Mouse (Mus musculus) urinary bladder, postnatal 14 days (tissue): ENCODE data around the gene Zfp598.
A peak's percentile ranks its signal among the peaks of the same experiment; 100 is the strongest.

Source experiments
- DNase-seq: peaks from one replicate; pipeline ENCODE4 v3.0.0; 2021; ENCODE audit warnings: low spot score

Gene Zfp598

DNA sequence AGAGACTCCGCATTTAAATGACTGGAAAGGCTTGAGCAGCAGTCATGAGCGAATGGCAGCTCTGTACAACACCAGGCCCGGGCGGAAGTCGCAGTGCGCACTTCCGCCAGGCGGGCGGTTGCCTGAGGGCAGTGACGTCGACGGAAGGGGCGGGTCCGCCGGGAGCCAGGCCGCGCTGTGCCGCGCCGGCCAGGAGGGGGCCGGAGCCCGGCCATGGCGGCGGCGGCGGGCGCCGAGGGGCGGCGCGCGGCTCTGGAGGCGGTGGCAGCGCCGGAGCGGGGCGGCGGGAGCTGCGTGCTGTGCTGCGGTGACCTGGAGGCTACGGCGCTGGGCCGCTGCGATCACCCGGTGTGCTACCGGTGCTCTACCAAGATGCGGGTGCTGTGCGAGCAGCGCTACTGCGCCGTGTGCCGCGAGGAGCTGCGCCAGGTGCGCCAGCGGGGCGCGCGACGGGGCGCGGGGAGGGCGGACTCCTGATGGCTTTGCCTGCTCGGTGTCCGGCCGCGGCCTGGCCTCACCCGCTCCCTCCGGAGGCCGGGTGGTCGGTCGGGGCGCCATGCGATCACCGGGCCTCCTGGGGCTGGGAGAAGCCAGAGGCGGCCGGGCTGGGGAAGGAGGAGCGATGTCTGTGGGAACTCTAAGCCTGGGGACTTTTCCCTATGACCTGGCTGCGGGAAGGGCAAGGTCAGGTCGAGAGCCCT is at the start of gene Zfp598:
Gene Zfp598, plus strand, starts transcription at position 143 of the 701 bp plus-strand sequence.
- peak; percentile 96 for DNase-seq

- DNase-seq, result no peak
Observed at GRCm38 (mm10) chr17:24625472-24625871, 44.0 kb upstream of the Zfp598 start.

DNA sequence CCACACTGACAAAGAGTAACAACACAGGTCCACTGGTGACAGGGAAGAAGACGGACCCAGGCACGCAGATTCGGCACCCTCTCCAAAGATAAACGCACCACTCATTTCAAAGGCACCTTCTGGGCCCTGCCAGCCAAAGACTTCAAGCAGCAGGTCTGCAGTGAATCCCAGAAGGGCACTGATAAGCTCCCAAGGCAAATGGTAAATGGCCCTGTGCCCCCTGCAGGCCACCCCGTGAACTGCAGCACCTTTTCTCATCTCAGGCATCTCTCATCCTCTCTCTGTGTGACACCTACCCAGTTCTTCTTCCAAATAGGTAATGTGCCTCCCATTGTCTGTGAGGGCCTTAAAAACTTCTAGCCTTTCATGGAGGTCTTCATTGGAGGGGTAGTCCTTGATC is 40.8 kb upstream of the Zfp598 start:
- peak; percentile 69 for DNase-seq

DNA sequence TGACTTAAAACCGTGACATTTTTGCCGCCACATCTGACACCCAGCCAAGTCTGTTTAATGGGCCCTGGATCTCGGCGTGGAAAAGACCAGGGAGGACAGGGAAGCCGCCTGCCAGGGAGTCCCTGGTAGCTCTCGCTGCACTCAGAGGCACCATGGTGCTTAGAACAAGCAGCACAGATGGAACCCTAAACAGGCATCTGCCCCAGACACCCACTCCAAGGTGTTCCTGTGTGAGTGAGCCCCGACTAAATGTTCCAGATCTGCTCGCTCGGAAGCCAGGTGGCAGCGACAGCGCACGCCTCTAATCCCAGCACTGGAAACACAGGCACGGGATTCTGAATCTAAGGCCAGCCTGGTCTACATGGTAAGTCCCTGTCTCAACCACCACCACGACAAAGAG is 39.4 kb upstream of the Zfp598 start:
- DNase-seq, result no peak

DNA sequence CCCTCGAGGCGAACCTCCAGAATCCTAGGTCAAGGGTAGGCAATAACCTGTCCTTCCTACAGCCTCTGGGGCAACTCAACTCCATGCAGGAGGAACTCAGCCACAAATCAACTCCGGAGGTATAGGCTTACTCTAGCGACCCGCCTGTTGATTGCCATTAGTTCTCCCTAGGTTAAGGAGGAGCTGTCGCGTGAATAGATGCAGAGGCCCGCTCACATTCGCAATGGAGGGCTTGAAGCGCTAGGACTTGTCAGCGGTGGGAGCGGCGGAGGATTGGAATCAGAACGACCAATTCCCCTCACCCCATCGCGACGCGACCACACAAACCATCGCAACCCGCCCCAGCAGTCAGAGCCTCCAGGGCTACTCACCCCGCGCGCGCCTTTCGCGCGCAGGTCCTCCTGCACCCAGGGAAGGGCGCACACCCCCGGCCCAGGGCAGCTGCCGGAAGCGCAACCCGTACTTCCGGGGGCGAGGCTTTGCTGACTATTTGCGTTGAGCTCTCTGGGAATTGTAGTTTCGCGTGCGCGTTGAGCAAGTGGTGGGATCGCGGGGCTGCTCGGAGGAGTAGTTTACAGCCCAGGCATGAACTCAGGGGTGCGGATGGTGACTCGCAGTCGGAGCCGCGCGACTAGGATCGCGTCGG is 37.2 kb upstream of the Zfp598 start, which contains the start of the genes Tsc2 and Nthl1:
Gene Tsc2, minus strand, starts transcription at position 464 of the 646 bp plus-strand sequence.
Gene Nthl1, plus strand, starts transcription at position 514 of the 646 bp plus-strand sequence.
- DNase-seq, result peak; percentile 81

DNA sequence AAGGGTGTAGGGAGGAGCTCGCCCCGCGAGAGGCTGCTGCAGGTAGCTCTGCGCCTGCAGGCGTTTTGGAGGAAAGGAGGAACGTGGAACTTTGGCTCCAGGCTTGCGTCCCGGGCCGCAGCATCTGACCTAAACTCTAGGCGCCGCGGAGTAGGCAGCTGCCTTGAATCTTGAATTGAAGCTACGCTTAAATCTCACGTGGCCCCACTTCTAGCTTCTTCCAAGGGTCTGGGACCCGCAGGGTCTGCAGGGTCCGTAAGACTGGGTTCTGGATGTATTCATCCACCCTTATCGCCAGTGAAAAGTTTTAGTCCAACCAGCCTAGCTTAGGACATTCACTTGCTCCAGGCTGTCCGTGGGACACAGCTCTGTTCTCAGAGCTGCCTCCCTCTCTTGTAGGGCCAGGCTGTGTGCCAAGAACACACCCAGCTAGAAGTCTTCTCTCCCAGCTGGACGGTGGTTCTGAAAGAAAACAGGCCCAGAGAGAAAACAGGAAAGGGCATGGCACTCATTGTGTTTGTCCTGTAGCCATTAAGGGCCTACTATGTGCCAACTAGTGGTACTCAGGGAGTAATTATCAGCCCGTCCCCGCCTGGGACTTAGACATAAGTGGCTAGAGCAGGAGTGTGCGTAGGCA is 36.6 kb upstream of the Zfp598 start:
- peak; percentile 79 for DNase-seq

GRCm38 (mm10) chr17:24633831-24634230 is 35.7 kb upstream of the Zfp598 start:
- DNase-seq, result no peak

DNA sequence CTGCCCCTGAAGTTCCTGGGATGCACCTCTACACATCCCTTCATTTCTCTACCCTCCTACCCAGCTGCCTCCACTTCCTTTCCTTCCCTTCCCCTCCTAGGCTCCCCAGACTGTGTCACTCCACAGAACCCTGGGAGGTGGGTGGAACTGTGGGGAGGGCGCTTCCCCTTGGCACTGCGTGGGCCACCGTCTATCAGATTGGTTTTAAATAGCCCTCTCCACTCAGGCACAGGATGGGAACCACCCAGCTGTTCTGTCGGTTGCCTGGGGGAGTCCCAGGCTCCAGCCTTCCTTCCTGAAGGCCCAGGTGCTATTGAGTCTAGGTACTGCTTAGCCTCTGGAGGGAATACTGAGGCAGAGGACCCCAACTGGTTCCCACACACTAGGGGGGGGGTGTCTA is 34.5 kb upstream of the Zfp598 start:
- no peak for DNase-seq

DNA sequence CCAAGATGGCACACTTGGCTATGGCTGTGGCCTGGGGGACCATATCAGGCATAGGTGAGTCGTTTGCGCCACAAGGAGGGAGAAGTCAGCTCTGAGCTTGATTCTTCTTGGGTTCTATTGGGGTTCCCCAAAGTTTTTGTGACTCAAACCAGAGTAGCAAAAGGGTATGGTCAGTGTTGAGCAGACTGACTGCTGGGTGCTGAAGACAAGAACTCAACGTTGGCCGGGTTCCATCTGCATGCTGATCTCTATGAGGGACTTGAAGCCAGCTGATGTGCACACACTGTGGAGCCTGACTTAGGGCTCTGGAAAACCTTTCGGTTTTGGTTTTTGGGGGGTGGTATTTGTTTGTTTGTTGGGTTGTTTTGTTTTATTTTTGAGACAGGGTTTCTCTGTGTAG is 33.8 kb upstream of the Zfp598 start:
- no peak for DNase-seq

DNA sequence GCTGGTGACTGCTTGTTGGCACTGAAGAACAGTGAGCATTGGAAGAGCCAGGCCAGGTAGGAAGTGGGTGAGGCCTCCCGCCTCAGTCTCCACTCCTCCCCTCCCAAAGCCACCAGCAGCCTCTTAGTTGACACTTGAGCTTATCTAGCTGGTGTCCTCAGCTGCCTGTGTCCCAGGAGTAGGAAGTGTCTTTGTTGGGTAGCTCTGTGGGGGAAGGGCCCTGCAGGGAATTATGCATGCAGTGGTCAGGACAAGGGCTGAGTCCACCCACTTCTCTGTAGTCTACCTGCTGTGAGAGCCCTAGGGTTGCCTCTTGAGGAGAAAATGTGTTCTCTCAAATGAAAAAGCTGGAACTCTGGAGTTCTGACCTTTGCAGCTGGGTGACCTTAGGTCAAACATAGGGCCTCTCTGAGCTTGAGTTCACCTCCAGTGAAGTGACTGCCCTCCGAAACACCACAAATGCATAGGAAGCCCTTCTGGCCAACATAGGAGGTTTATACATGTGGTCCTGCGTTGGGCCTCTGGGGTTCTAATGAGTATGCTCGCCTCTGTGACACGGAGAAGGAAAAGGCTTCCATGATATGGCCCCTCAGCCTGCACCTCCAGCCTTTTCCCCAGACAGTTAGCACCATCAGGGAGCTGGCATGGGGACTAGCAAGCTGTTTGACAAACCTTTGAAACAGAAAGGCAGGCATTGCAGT is 32.6 kb upstream of the Zfp598 start:
- no peak for DNase-seq

- DNase-seq, result no peak
Observed at GRCm38 (mm10) chr17:24638214-24638613, 31.3 kb upstream of the Zfp598 start.

GRCm38 (mm10) chr17:24638840-24639239 is 30.6 kb upstream of the Zfp598 start:
- peak; percentile 69 for DNase-seq

GRCm38 (mm10) chr17:24639571-24639988 is 29.9 kb upstream of the Zfp598 start:
- no peak for DNase-seq

DNA sequence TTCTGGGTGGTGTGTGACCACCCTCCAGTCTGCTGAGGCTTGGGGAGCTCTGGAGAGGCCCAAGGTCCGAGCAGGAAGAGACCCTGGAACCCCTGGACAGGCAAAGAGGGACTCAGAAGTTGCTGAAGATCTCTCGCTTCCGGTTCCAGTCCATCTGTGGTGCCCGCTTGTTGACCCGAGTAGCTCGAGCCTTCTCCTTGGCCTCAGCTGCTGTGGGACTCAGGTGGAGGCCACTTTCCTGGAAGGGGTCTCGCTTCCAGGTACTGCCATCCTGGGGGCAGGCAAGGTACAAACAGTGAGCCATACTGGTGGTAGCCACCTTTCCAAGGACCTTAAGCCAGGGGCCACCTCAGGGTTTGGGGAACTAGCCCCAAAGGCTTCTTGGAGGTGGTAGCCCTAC is 29.4 kb upstream of the Zfp598 start:
- no peak for DNase-seq

- no peak for DNase-seq
Observed at GRCm38 (mm10) chr17:24640581-24640980, 28.9 kb upstream of the Zfp598 start.

DNA sequence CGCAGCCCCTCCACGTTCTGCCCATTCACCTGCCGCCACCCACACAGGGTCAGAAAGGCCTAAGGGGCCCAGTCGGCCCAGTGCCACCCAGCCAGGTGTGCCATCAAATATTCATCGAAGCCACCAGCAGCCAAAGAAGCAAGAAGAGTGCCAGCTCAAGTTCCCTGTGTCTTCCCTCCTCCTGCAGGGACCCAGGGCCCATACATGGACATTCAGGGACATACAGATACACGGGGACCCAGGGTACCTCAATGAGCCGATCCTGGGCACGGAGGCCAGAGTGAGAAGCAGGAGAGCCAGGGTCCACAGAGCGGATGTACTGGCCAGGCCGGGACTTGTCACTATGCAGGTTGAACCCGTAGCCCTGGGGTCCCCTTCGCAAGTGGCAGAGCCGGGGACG is 27.5 kb upstream of the Zfp598 start:
- no peak for DNase-seq

DNA sequence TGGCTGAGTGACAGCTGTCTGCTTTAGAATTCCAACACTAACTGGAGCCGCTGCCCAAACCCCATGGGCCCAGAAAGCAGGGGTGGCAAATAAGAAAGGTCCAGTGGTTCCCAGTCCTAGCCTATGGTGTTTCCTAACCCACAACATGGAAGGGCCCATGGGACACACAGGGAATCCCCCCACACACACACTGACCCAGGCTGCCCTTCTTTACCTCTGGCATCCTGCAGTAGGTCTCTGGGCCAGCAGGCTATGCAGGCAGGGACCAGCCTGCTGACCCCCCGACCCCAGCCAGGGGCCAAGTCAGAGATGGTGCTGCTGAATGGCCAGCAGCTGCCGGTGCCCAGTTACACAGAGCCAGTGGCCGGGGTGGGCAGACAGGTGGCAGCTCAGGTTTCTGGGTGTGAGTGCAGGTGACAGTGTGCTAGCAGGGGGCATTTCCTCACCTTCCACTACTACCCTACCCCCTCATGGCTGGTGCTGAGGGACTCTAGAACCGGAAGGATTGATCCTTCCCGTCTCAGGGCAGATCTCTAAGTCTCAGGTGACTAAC is 26.6 kb upstream of the Zfp598 start:
- no peak for DNase-seq

GRCm38 (mm10) chr17:24644030-24644715 is 25.3 kb upstream of the Zfp598 start:
- DNase-seq, result no peak

DNA sequence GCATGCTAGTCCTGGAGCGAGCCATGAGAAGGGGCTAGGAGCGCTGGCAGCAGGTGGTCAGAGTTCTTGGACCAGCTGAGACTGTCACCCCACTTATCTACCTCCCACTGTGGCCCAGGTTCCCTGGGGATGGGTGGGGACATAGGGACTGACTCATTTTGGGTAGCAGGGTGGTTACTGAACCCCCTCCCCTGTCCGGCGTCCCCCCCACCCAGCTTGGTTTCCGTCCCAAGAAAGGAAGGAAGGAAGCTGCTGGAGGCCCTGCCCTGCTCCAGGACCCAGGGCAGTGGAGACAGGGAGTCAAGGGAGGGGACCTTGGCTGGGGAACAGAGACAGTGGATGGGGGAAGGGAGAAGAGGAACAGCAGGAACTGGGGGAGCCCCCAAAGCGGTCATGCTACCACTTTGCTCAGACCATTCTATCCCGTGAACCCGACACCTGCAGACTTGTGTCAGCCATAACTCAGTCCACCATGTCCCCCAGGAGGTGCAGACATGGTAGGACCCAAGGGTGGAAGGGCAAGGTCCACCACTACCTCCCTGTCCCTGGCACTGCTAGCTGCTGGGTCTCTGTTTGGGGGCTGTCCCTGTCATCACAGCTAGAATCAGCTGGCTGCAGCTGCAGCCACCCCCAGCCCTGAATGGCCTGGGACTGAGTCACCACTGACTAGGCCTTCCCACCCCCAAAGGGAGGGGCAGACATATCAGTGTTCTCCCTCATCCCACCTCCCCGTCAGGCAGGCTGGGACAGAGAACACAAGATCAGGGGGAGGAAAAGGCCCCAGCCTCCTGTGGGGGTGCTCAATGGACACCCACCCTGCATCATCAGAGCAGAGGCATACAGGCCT is 24.4 kb upstream of the Zfp598 start:
- no peak for DNase-seq

DNA sequence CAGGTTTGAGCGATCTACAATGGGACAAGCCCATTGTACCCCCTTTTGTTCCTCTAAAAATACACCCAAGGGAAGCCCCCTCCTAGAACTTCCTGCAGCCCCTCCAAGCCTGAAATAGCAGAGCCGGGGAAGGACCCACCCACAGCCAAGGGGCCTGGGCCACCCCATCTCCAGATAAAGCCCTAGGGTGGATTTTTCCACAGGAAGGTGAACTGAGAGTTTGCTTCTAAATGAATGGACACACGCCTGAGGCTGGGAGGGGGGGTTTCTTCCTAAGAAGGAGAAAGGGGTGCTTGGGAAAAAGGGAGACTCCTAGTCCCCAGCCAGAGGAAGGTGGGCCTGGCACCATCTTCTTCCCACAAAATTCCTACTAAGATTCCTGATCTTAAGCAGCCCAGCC is 23.6 kb upstream of the Zfp598 start:
- DNase-seq, result no peak

GRCm38 (mm10) chr17:24646381-24646780 is 23.1 kb upstream of the Zfp598 start:
- DNase-seq, result no peak
